Mouse (Mus musculus): ENCODE measurements at regions not wholly inside any gene's neighbourhood (a gene's known extent, or its start where the extent isn't known, plus 50 kb on each side); places are given as distances from the start of the nearest gene placed in this dataset.
A peak's percentile ranks its signal among the peaks of the same experiment; 100 is the strongest.

GRCm38 (mm10) chr6:143482272-143482671, 315.3 kb downstream of the Etnk1 start:
- ATAC-seq: no peak
- no peak overlapping the region for H3K4me3 ChIP-seq (ENCODE audit: low read length)
- H3K36me3 ChIP-seq (ENCODE audit: control insufficient read depth, insufficient read depth, low read length): no peaks in the 10 kb centered on the region
- no peak overlapping the region for H3K4me2 ChIP-seq (ENCODE audit: low read length)
- H3K27me3 ChIP-seq (replicated peaks; ENCODE audit: control insufficient read depth, insufficient read depth, low read length): no peaks in the 10 kb centered on the region
- H3K4me1 ChIP-seq (ENCODE audit: control insufficient read depth, insufficient read depth, low read depth, low read length): no peaks in the 10 kb centered on the region
- no peak overlapping the region for H3K9ac ChIP-seq (ENCODE audit: low read depth, low read length)
- no peaks in the 10 kb centered on the region for H3K9me3 ChIP-seq (ENCODE audit: control insufficient read depth, low read length)
- 84% methylated on average over 4 of the region's 4 CpGs for WGBS
- H3K27ac ChIP-seq (ENCODE audit: low read depth, low read length): no peak overlapping the region

- no peak for ATAC-seq
- H3K27ac ChIP-seq (ENCODE audit: low read depth, low read length): no peak overlapping the region
- no peak overlapping the region for H3K9ac ChIP-seq (ENCODE audit: low read depth, low read length)
- H3K27me3 ChIP-seq (replicated peaks; ENCODE audit: control insufficient read depth, insufficient read depth, low read length): no peaks in the 10 kb centered on the region
- no peak overlapping the region for H3K4me3 ChIP-seq (ENCODE audit: low read length)
- 91% methylated on average over 6 of the region's 6 CpGs for WGBS
- no peaks in the 10 kb centered on the region for H3K9me3 ChIP-seq (ENCODE audit: control insufficient read depth, low read length)
- H3K4me1 ChIP-seq (ENCODE audit: control insufficient read depth, insufficient read depth, low read depth, low read length): no peaks in the 10 kb centered on the region
- no peak overlapping the region for H3K4me2 ChIP-seq (ENCODE audit: low read length)
- H3K36me3 ChIP-seq (ENCODE audit: control insufficient read depth, insufficient read depth, low read length): no peaks in the 10 kb centered on the region
These were observed 315.8 kb downstream of the Etnk1 start for GRCm38 (mm10) chr6:143482868-143483267.

GRCm38 (mm10) chr6:143484941-143485340, 317.9 kb downstream of the Etnk1 start:
- no peak overlapping the region for H3K27ac ChIP-seq (ENCODE audit: low read depth, low read length)
- H3K4me1 ChIP-seq (ENCODE audit: control insufficient read depth, insufficient read depth, low read depth, low read length): no peaks in the 10 kb centered on the region
- no peak overlapping the region for H3K4me2 ChIP-seq (ENCODE audit: low read length)
- H3K9ac ChIP-seq (ENCODE audit: low read depth, low read length): no peak overlapping the region
- H3K27me3 ChIP-seq (replicated peaks; ENCODE audit: control insufficient read depth, insufficient read depth, low read length): no peaks in the 10 kb centered on the region
- H3K9me3 ChIP-seq (ENCODE audit: control insufficient read depth, low read length): no peaks in the 10 kb centered on the region
- no peaks in the 10 kb centered on the region for H3K36me3 ChIP-seq (ENCODE audit: control insufficient read depth, insufficient read depth, low read length)
- ATAC-seq: no peak
- no peak overlapping the region for H3K4me3 ChIP-seq (ENCODE audit: low read length)
- 97% methylated on average over 6 of the region's 6 CpGs for WGBS

- Histone ChIP-seq H3K4me3 (ENCODE audit: low read length) (no peak overlapping the region), H3K4me1 (ENCODE audit: control insufficient read depth, insufficient read depth, low read depth, low read length) (no peaks in the 10 kb centered on the region), H3K27ac (ENCODE audit: low read depth, low read length) (no peak overlapping the region), H3K36me3 (ENCODE audit: control insufficient read depth, insufficient read depth, low read length) (no peaks in the 10 kb centered on the region), H3K9ac (ENCODE audit: low read depth, low read length) (no peak overlapping the region), H3K27me3 (replicated peaks; ENCODE audit: control insufficient read depth, insufficient read depth, low read length) (no peaks in the 10 kb centered on the region), H3K9me3 (ENCODE audit: control insufficient read depth, low read length) (no peaks in the 10 kb centered on the region), H3K4me2 (ENCODE audit: low read length) (no peak overlapping the region)
- WGBS: 85% methylated on average over 10 of the region's 10 CpGs
- ATAC-seq: no peak
These were observed 320.0 kb downstream of the Etnk1 start for GRCm38 (mm10) chr6:143487003-143487402.

- ATAC-seq: no peak
- Histone ChIP-seq H3K27ac (ENCODE audit: low read depth, low read length) (no peak overlapping the region), H3K4me2 (ENCODE audit: low read length) (no peak overlapping the region), H3K9ac (ENCODE audit: low read depth, low read length) (no peak overlapping the region), H3K27me3 (replicated peaks; ENCODE audit: control insufficient read depth, insufficient read depth, low read length) (no peaks in the 10 kb centered on the region), H3K4me3 (ENCODE audit: low read length) (no peak overlapping the region), H3K9me3 (ENCODE audit: control insufficient read depth, low read length) (no peaks in the 10 kb centered on the region; the same call in 1 of the 2 replicates), H3K36me3 (ENCODE audit: control insufficient read depth, insufficient read depth, low read length) (no peaks in the 10 kb centered on the region), H3K4me1 (ENCODE audit: control insufficient read depth, insufficient read depth, low read depth, low read length) (no peaks in the 10 kb centered on the region)
- WGBS: 97% methylated on average over 6 of the region's 6 CpGs
These were observed 323.0 kb downstream of the Etnk1 start for GRCm38 (mm10) chr6:143490019-143490418.

- no peak overlapping the region for H3K4me3 ChIP-seq (ENCODE audit: low read length)
- ATAC-seq: no peak
These were observed 324.4 kb downstream of the Etnk1 start for GRCm38 (mm10) chr6:143491380-143491779.

GRCm38 (mm10) chr6:143493543-143493942, 326.5 kb downstream of the Etnk1 start:
- 92% methylated on average over 3 of the region's 3 CpGs for WGBS

More at GRCm38 (mm10) chr6:143491380-143491779, 324.4 kb downstream of the Etnk1 start:
- Histone ChIP-seq H3K36me3 (ENCODE audit: control insufficient read depth, insufficient read depth, low read length) (no peaks in the 10 kb centered on the region), H3K9ac (ENCODE audit: low read depth, low read length) (no peak overlapping the region), H3K4me1 (ENCODE audit: control insufficient read depth, insufficient read depth, low read depth, low read length) (no peaks in the 10 kb centered on the region), H3K27ac (ENCODE audit: low read depth, low read length) (no peak overlapping the region), H3K9me3 (ENCODE audit: control insufficient read depth, low read length) (no peaks in the 10 kb centered on the region; the same call in 1 of the 2 replicates), H3K27me3 (replicated peaks; ENCODE audit: control insufficient read depth, insufficient read depth, low read length) (no peaks in the 10 kb centered on the region), H3K4me2 (ENCODE audit: low read length) (no peak overlapping the region)
- 93% methylated on average over 5 of the region's 5 CpGs for WGBS

GRCm38 (mm10) chr6:143494341-143494740, 327.3 kb downstream of the Etnk1 start:
- Histone ChIP-seq H3K9ac (ENCODE audit: low read depth, low read length) (no peak overlapping the region), H3K4me2 (ENCODE audit: low read length) (no peak overlapping the region), H3K9me3 (ENCODE audit: control insufficient read depth, low read length) (no peaks in the 10 kb centered on the region; the same call in 1 of the 2 replicates), H3K27ac (ENCODE audit: low read depth, low read length) (no peak overlapping the region), H3K4me3 (ENCODE audit: low read length) (no peak overlapping the region), H3K4me1 (ENCODE audit: control insufficient read depth, insufficient read depth, low read depth, low read length) (no peaks in the 10 kb centered on the region), H3K36me3 (ENCODE audit: control insufficient read depth, insufficient read depth, low read length) (no peaks in the 10 kb centered on the region), H3K27me3 (replicated peaks; ENCODE audit: control insufficient read depth, insufficient read depth, low read length) (no peaks in the 10 kb centered on the region)
- ATAC-seq: no peak
- 87% methylated on average over 11 of the region's 11 CpGs for WGBS

More at GRCm38 (mm10) chr6:143493543-143493942, 326.5 kb downstream of the Etnk1 start:
- Histone ChIP-seq H3K9ac (ENCODE audit: low read depth, low read length) (no peak overlapping the region), H3K4me2 (ENCODE audit: low read length) (no peak overlapping the region), H3K27ac (ENCODE audit: low read depth, low read length) (no peak overlapping the region), H3K4me1 (ENCODE audit: control insufficient read depth, insufficient read depth, low read depth, low read length) (no peaks in the 10 kb centered on the region), H3K36me3 (ENCODE audit: control insufficient read depth, insufficient read depth, low read length) (no peaks in the 10 kb centered on the region), H3K9me3 (ENCODE audit: control insufficient read depth, low read length) (no peaks in the 10 kb centered on the region; the same call in 1 of the 2 replicates), H3K4me3 (ENCODE audit: low read length) (no peak overlapping the region), H3K27me3 (replicated peaks; ENCODE audit: control insufficient read depth, insufficient read depth, low read length) (no peaks in the 10 kb centered on the region)
- no peak for ATAC-seq

GRCm38 (mm10) chr6:143494886-143495285, 327.9 kb downstream of the Etnk1 start:
- ATAC-seq: no peak
- Histone ChIP-seq H3K4me2 (ENCODE audit: low read length) (no peak overlapping the region), H3K9me3 (ENCODE audit: control insufficient read depth, low read length) (no peaks in the 10 kb centered on the region; the same call in 1 of the 2 replicates), H3K4me3 (ENCODE audit: low read length) (no peak overlapping the region), H3K27me3 (replicated peaks; ENCODE audit: control insufficient read depth, insufficient read depth, low read length) (no peaks in the 10 kb centered on the region), H3K9ac (ENCODE audit: low read depth, low read length) (no peak overlapping the region), H3K4me1 (ENCODE audit: control insufficient read depth, insufficient read depth, low read depth, low read length) (no peaks in the 10 kb centered on the region), H3K36me3 (ENCODE audit: control insufficient read depth, insufficient read depth, low read length) (no peaks in the 10 kb centered on the region), H3K27ac (ENCODE audit: low read depth, low read length) (no peak overlapping the region)
- WGBS: 73% methylated on average over 7 of the region's 7 CpGs

- no peaks in the 10 kb centered on the region for H3K4me1 ChIP-seq (ENCODE audit: control insufficient read depth, insufficient read depth, low read depth, low read length)
These were observed 331.7 kb downstream of the Etnk1 start for GRCm38 (mm10) chr6:143498764-143499163.

More at GRCm38 (mm10) chr6:143498764-143499163, 331.7 kb downstream of the Etnk1 start:
- no peak overlapping the region for H3K27ac ChIP-seq (ENCODE audit: low read depth, low read length)
- H3K36me3 ChIP-seq (ENCODE audit: control insufficient read depth, insufficient read depth, low read length): no peaks in the 10 kb centered on the region
- peak overlapping the region; percentile 26; the same call in 1 of the 2 replicates for H3K4me2 ChIP-seq (ENCODE audit: low read length)
- no peaks in the 10 kb centered on the region for H3K9me3 ChIP-seq (ENCODE audit: control insufficient read depth, low read length)
- ATAC-seq: no peak
- H3K4me3 ChIP-seq (ENCODE audit: low read length): no peak overlapping the region
- H3K27me3 ChIP-seq (replicated peaks; ENCODE audit: control insufficient read depth, insufficient read depth, low read length): no peaks in the 10 kb centered on the region
- WGBS: 54% methylated on average over 14 of the region's 14 CpGs
- H3K9ac ChIP-seq (ENCODE audit: low read depth, low read length): no peak overlapping the region
